Mouse (Mus musculus) lung, embryonic 15.5 days (tissue): ENCODE results near the gene Rnf113a1. TPM values are rescaled to one million over a fixed set of nuclear protein-coding genes. Genes with fewer than 3 reads are reported as not detected.
"Not testable (repeated sequence)": the region's sequence is repeated elsewhere in the genome, so short reads cannot be mapped to it uniquely, and the experiment has no call there.

Experiments
- ATAC-seq: fragments of 200-750 bp; cut with Nextera tagmentation; 2 replicates; pipeline ENCODE4 v1.8.0; 2017; ENCODE audit warnings: moderate number of reproducible peaks, borderline replicate concordance; ENCODE audit not compliant: low FRiP score, low TSS enrichment; ENCODE audit errors: extremely low read depth
- H3K27ac ChIP-seq: fragments of 300-500 bp; sonication (generic); 2 replicates; pipeline ENCODE4 v1.5.1; 2015; ENCODE audit warnings: moderate library complexity, mild to moderate bottlenecking, inconsistent platforms
- H3K27me3 ChIP-seq: fragments of 300-500 bp; sonication (generic); 2 replicates; pipeline ENCODE4 v1.6.1; 2015; ENCODE audit warnings: inconsistent platforms
- H3K36me3 ChIP-seq: fragments of 300-500 bp; sonication (generic); 2 replicates; pipeline ENCODE4 v1.6.1; 2015; ENCODE audit warnings: inconsistent platforms
- H3K4me1 ChIP-seq: fragments of 300-500 bp; sonication (generic); 2 replicates; pipeline ENCODE4 v1.6.1; 2015; ENCODE audit warnings: inconsistent platforms
- H3K4me2 ChIP-seq: fragments of 300-500 bp; sonication (generic); 2 replicates; pipeline ENCODE4 v1.6.1; 2015; ENCODE audit warnings: inconsistent platforms, mild to moderate bottlenecking, moderate library complexity
- H3K4me3 ChIP-seq: fragments of 300-500 bp; sonication (generic); 2 replicates; pipeline ENCODE4 v1.5.1; 2015; ENCODE audit warnings: mild to moderate bottlenecking, inconsistent platforms
- H3K9ac ChIP-seq: fragments of 300-500 bp; sonication (generic); 2 replicates; pipeline ENCODE4 v1.6.1; 2015; ENCODE audit warnings: inconsistent platforms
- H3K9me3 ChIP-seq: fragments of 300-500 bp; sonication (generic); 2 replicates; pipeline ENCODE4 v1.6.1; 2016; ENCODE audit warnings: inconsistent platforms
- WGBS: fragments of 180-500 bp; shearing (Covaris S2); methylation state at CpG from one replicate; pipeline ENCODE4 v1.1.7; 2015; 5-methylcytosine and 5-hydroxymethylcytosine counted together
- polyA plus RNA-seq: library from polyadenylated mRNA; unstranded; fragments of >200 nt; fragmentation: Nextera tagmentation; extraction: Ambion mirVana; gene quantifications from 2 replicates; pipeline ENCODE4 v1.2.1, GENCODE M21; 2015

The Rnf113a1 gene
- polyA plus RNA-seq, 1 experiment from 2014 or later, result 9.1 TPM

DNA sequence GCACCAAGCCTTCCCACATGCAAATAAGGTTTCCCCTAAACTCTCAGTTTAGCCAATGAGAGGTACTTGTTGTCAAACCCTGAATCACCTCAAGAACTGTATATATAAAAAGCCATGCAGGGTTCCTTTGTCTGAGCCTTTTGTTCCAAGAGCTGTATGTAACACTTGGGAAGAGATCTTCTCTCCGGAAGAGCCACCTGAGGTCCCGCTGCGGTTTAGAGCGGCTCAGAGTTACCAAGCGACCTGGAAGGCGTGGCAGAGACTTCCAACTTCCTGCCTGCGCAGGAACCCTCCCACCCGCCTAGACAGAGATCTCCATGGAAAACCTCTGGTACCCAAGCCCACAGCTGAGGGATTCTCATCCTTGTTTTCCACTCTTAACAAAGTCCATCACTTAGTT is 7.6 kb downstream of the Rnf113a1 start:
- no peaks in the 10 kb centered on the region for H3K9me3 ChIP-seq
- no peak overlapping the region for H3K4me2 ChIP-seq
- no peak overlapping the region for H3K4me3 ChIP-seq
- H3K9ac ChIP-seq, result no peak overlapping the region
- H3K4me1 ChIP-seq, result no peaks in the 10 kb centered on the region
- H3K27me3 ChIP-seq, result no peaks in the 10 kb centered on the region
- no peaks in the 10 kb centered on the region for H3K36me3 ChIP-seq
- ATAC-seq, result no peak
- H3K27ac ChIP-seq, result no peak overlapping the region
- 51% methylated on average over 8 of the region's 8 CpGs for WGBS

DNA sequence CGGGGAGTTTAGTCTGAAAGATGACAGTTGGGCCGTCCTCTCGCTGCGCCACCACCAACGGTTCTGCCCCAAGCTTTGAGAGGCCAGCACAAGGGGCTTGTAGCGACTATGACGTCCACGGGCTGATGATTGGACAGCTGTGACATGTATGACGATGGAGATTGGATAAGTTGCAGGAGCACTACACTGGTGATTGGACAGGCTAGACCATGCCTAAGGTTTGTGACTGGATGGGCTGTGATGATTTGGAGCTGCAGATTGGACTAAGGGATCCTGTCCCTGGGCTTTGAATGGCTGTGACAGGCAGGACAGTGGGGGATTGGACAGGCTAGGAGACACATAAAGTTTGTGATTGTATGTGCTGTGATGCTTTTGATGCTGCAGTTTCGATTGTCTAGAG is 19.9 kb downstream of the Rnf113a1 start, which contains the start of gene Gm9:
Gene Gm9 (minus strand): TSS at position 101 of the 400 bp plus-strand sequence.
- ATAC-seq, result no peak
- no peak within 1 kb of the TSS for H3K27ac ChIP-seq
- H3K9ac ChIP-seq, result no peak within 1 kb of the TSS
- no peak within 1 kb of the TSS for H3K4me2 ChIP-seq
- 78% methylated on average over 10 of the region's 10 CpGs for WGBS
- H3K27me3 ChIP-seq, result no peaks in the 10 kb centered on the region
- no peaks in the 10 kb centered on the region for H3K36me3 ChIP-seq
- no peaks in the 10 kb centered on the region for H3K9me3 ChIP-seq
- H3K4me1 ChIP-seq, result no peaks in the 10 kb centered on the region
- no peak within 1 kb of the TSS for H3K4me3 ChIP-seq

DNA sequence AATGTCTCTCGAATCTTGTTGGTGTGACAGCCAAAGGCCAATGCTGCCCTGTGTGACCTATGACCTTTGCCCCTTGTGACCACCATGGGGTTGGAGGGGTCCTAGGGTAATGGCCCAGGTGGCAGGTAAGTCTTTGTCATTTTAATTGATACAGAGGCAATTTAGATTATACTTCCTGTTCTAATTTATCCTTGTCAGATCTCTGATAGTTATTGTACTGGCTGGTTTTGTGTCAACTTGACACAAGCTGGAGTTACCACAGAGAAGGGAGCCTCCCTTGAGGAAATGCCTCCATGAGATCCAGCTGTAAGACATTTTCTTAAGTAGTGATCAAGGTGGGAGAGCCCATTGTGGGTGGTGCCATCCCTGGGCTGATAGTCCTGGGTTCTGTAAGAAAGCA is 31.1 kb downstream of the Rnf113a1 start, which contains the start of gene Rhox1:
Gene Rhox1 (minus strand): TSS at position 101 of the 400 bp plus-strand sequence.
- not testable (repeated sequence) for H3K4me2 ChIP-seq, ATAC-seq, H3K9me3 ChIP-seq, H3K36me3 ChIP-seq, H3K27ac ChIP-seq, H3K9ac ChIP-seq, H3K4me3 ChIP-seq, H3K27me3 ChIP-seq, H3K4me1 ChIP-seq
- WGBS, result 54% methylated on average over 1 of the region's 1 CpGs

Other genes with a start within 250 kb of the Rnf113a1 start
- 17.7 and 20.1 TPM in 2 replicates for gene Sept6, start 199.5 kb upstream of the Rnf113a1 start, polyA plus RNA-seq
- gene Sowahd, start 142.4 kb upstream of the Rnf113a1 start, polyA plus RNA-seq, result not detected in 2 replicates
- gene Rpl39, start 105.8 kb upstream of the Rnf113a1 start, polyA plus RNA-seq, result 509 and 532 TPM in 2 replicates
- 18.7 and 20.7 TPM in 2 replicates for gene Upf3b, start 80.9 kb upstream of the Rnf113a1 start, polyA plus RNA-seq
- 11.8 and 14.3 TPM in 2 replicates for gene Nkap, start 64.5 kb upstream of the Rnf113a1 start, polyA plus RNA-seq
- 0.31 and 0.64 TPM in 2 replicates for gene Akap14, start 22.4 kb upstream of the Rnf113a1 start, polyA plus RNA-seq
- 399 and 410 TPM in 2 replicates for gene Ndufa1, start 82 bp upstream of the Rnf113a1 start, polyA plus RNA-seq
- gene Gm9, start 19.8 kb downstream of the Rnf113a1 start, polyA plus RNA-seq, result not detected in 2 replicates
- not detected in 2 replicates for gene Rhox1, start 31.0 kb downstream of the Rnf113a1 start, polyA plus RNA-seq
- not detected in 2 replicates for gene Rhox2a, start 53.7 kb downstream of the Rnf113a1 start, polyA plus RNA-seq
- not detected in 2 replicates for gene Rhox3a, start 58.7 kb downstream of the Rnf113a1 start, polyA plus RNA-seq
- not detected in 2 replicates for gene Rhox4a, start 74.1 kb downstream of the Rnf113a1 start, polyA plus RNA-seq
- not detected in 2 replicates for gene Rhox3a2, start 188.8 kb downstream of the Rnf113a1 start, polyA plus RNA-seq
- 0.49 TPM in 1 of 2 replicates, not detected in the other for gene Rhox4a2, start 199.6 kb downstream of the Rnf113a1 start, polyA plus RNA-seq
- gene Rhox2b, start 220.8 kb downstream of the Rnf113a1 start, polyA plus RNA-seq, result not detected in 2 replicates
- gene Rhox4b, start 241.2 kb downstream of the Rnf113a1 start, polyA plus RNA-seq, result 0.10 TPM in 1 of 2 replicates, not detected in the other